7 mouse cellular contexts compared by ENCODE assay signal in genomic region chr10:94415950-94416844, GRCm38 (mm10).
DNase-seq lines count a peak whose midpoint lies in the region; ATAC-seq and TF ChIP-seq lines count a peak whose summit lies in the region.

No protein-coding gene starts in this region.

- H3K4me2 ChIP-seq in embryonic facial prominence, embryonic 13.5 days, result peak overlapping the region; percentile 50
- peak overlapping the region; percentile 28 for H3K4me2 ChIP-seq in midbrain, postnatal 0 days (ENCODE audit: low read depth, low read length, poor library complexity, severe bottlenecking)

- no peaks in the 10 kb centered on the region for H3K36me3 ChIP-seq in embryonic facial prominence, embryonic 13.5 days
- H3K36me3 ChIP-seq in midbrain, postnatal 0 days (ENCODE audit: insufficient read depth, low read length), result no peaks in the 10 kb centered on the region

- H3K9ac ChIP-seq in embryonic facial prominence, embryonic 13.5 days, result no peak overlapping the region
- H3K9ac ChIP-seq in midbrain, postnatal 0 days (replicated peaks; ENCODE audit: low read length, poor library complexity, severe bottlenecking), result no peak overlapping the region

- H3K27ac ChIP-seq in embryonic facial prominence, embryonic 13.5 days, result peak overlapping the region; percentile 44
- H3K27ac ChIP-seq in midbrain, postnatal 0 days (ENCODE audit: low read depth, low read length), result peak overlapping the region; percentile 55

- no peak for ATAC-seq in embryonic facial prominence, embryonic 13.5 days (ENCODE audit: insufficient number of reproducible peaks, insufficient read depth, low FRiP score, low TSS enrichment, low read depth)
- ATAC-seq in midbrain, postnatal 0 days (ENCODE audit: low FRiP score), result peak; percentile 45

- DNase-seq in layer of hippocampus, postnatal 14 days (ENCODE audit: low spot score in 2 of 2), result peak; percentile 18 to 49
- no peak for DNase-seq in layer of hippocampus, postnatal 36 days
- peak; percentile 10 for DNase-seq in induced T-regulatory cell, adult 2 months (ENCODE audit: low read depth)
- DNase-seq in midbrain, postnatal 0 days (ENCODE audit: low spot score), result peak; percentile 77
- DNase-seq in gastrocnemius, postnatal 4 days (ENCODE audit: low spot score in 2 of 2), result no peak
- DNase-seq in urinary bladder, adult 2 months (ENCODE audit: low spot score), result no peak

- WGBS in embryonic facial prominence, embryonic 13.5 days, result 29% methylated on average over 22 of the region's 22 CpGs
- 30% methylated on average over 22 of the region's 22 CpGs for WGBS in midbrain, postnatal 0 days

- peak overlapping the region; percentile 10; the same call in 1 of the 2 replicates for H3K4me3 ChIP-seq in embryonic facial prominence, embryonic 13.5 days
- H3K4me3 ChIP-seq in midbrain, postnatal 0 days (ENCODE audit: low read depth, low read length), result no peak overlapping the region

- TF ChIP-seq CTCF in midbrain, postnatal 0 days (IDR thresholded peaks at IDR 0.05), result no peak

- H3K9me3 ChIP-seq in embryonic facial prominence, embryonic 13.5 days, result no peaks in the 10 kb centered on the region
- H3K9me3 ChIP-seq in midbrain, postnatal 0 days (ENCODE audit: low read length), result no peaks in the 10 kb centered on the region

- peaks cover 23% of the 10 kb centered on the region for H3K4me1 ChIP-seq in embryonic facial prominence, embryonic 13.5 days
- peaks cover 14% of the 10 kb centered on the region for H3K4me1 ChIP-seq in midbrain, postnatal 0 days (ENCODE audit: insufficient read depth, low read length)

- H3K27me3 ChIP-seq in embryonic facial prominence, embryonic 13.5 days, result no peaks in the 10 kb centered on the region
- no peaks in the 10 kb centered on the region for H3K27me3 ChIP-seq in midbrain, postnatal 0 days (ENCODE audit: insufficient read depth, low read length)

Comparison
In these comparisons a context has a peak if more than half of its experiments do, and no peak if none do; other contexts are left out.
1. DNase-seq: peak in layer of hippocampus, postnatal 14 days (2 of 2), induced T-regulatory cell, adult 2 months (single experiment) and midbrain, postnatal 0 days (single experiment); none in layer of hippocampus, postnatal 36 days (0 of 2), gastrocnemius, postnatal 4 days (0 of 2) and urinary bladder, adult 2 months (single experiment).